Mouse (Mus musculus) natural killer cell, adult 2 months (primary cell): ENCODE data around the gene Eid2.

Experiments
- DNase-seq, 2 experiments: peaks; one replicate each; pipeline ENCODE4 v3.0.0; 2022; ENCODE audit warnings: low spot score in 2 of 2

Eid2 gene

DNA sequence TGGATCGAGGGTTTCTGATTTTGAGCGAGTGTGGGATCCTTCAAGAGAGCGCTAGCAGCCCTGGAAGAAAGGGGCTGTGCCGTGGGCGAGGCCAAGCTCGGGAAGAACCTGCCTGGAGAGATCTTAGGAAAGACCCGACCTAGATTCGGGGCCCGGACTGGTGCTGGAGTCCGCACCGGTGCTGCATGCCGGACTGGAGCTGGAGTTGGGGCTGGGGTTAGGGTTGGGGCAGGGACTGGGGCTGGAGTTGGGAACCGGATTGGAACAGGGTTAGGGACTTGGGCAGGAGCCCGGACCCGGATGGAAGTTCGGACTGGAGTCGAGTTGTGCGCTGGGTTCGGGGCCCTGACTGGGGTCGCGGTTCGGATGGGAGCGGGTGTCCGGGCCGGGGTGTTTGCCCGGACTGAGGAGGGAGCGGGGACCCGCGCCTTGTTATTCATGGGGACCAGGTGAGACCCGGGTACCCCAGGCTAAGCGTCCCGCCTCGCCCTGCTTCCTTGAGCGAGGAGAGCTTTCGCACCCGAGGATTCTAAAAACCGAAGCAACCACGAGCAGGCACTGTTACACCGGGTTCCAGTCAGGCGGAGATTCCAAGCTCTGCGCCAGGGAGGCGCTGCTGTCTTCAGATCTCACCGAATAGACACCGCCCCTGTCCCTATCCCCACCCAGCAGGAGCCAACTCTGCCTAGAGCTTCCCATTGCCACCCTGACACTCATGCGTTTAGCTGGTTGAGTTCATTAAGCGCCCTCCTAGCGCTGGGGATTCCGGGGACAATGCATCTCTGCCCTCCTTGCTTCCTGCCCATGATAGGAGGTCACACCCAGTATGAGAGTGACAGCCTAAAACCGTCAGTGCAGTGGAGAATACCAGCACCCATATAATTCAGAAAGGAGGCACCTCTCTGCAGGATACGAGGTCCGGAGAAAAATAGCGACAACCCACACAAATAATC is 23.2 kb downstream of the Eid2 start, which contains the start of gene Selenov:
Gene Selenov, minus strand, starts transcription at position 549 of the 953 bp plus-strand sequence.
- DNase-seq: no peak

DNA sequence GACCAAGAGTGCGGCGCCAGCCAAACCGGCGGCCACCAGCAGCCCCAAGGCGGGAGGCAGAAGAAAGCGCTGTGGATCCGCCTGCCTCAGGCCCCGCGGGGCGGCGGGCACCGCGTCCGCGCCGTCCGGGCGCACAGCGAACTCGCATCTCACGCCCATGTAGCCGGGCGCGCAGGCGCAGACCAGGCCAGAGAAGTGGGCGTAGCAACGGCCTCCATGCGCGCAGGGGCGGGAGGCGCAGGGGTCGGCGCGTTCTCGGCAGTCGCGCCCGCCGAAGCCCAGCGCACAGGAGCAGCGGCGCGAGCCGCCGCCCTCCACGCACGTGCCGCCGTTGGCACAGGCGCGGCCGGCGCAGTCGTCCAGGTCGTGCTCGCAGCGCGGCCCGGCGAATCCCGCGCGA is 26.8 kb downstream of the Eid2 start:
- DNase-seq: no peak

DNA sequence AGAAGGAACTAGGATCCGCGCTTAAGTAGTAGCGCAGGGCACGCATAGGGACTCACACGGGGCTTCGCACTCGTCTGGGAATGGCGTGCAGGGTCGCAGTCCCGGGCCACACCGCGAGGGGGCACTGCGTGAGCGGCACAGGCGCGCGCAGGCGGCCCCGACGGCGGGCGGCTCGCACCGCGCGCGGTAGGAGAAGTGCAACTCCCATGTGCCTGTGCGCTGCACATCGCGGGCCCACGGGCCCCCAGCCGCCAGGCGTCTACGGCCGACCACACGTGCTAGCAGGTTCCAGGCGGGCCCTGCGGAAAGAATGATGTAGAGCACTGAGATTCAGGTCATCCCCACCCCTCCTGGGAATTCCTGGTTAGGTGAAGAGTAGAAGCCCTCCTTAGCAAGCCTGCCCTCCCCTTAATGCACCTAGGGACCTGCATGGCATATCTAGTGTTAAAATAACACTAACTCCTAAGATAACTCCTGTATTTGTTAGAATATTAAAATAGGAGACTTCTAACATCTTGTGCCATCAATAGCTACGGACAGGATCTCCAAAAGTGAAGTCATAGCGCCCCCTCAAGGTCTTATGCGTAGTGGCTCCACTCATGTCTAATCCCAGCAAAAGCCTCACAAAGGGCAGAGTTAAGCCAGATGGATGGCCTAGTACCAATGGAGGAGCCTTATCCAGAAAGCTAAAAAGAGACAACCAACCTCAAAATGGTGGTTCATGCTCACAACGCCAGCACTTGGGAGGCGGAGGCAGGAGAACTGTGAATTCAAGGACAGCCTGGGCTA is 31.4 kb downstream of the Eid2 start:
- peak in 1 of 2 experiments; percentile 31 for DNase-seq

- DNase-seq: peak; percentile 32 to 41
These were observed 34.1 kb downstream of the Eid2 start, which contains the start of gene Dll3 for GRCm38 (mm10) chr7:28301616-28302433. Dll3 (minus strand) TSS chr7:28302238.

- DNase-seq: no peak
These were observed 38.0 kb downstream of the Eid2 start for GRCm38 (mm10) chr7:28305641-28306040.

- no peak for DNase-seq
These were observed 38.5 kb downstream of the Eid2 start for GRCm38 (mm10) chr7:28306216-28306615.

- DNase-seq: no peak
These were observed 42.1 kb downstream of the Eid2 start for GRCm38 (mm10) chr7:28309737-28310136.

GRCm38 (mm10) chr7:28311151-28311925 is 43.7 kb downstream of the Eid2 start:
- no peak for DNase-seq

DNA sequence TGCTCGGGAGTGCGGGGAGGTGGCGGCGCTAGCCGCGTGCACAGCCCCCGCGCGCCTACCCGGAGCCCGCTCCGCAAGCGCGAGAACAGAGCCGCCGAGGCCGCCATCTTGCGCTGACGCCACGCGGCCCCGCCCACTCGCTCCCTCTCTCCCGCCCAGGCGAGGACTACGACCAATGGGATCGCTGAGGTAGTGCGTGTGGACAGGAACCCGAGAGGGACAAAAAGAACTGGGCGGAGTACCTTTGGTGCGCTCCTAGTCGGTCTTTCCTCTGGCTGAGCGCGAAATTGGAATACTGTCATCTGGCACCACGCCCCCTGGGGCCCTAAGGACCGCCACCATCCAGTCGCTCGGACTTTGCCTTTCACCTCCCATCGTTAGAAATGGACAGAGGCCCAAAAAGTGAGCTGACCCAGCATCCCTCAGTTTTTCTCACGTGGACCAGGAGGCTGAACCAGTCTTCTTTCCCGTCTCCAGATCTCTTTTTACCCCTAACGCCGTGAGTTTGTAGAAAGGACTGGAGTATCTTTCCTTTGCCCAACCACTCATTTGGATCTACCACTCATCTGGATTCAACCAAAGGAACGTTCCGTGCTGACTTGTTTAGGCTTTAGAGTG is 44.4 kb downstream of the Eid2 start, which contains the start of gene Timm50:
Gene Timm50, minus strand, starts transcription at position 147 of the 618 bp plus-strand sequence.
- peak; percentile 89 to 92 for DNase-seq

DNA sequence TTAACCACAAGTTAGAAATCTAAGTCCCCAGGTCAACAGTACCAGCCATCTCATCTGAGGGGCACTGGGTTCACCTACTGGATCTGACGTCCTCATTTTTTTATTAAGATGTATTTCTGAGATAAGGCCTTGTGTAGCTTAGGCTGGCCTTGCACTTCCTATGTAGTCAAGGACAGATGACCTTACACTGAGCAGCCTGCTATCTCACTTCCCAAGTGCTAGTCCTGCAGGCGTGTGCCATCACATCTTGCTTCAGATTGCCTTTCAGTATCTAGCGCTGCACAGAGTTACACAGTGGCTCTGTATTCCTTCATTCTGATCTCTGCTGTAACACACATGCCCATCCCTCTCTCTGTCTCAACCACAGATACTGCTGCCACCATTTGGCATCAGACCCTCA is 50.4 kb downstream of the Eid2 start:
- DNase-seq: no peak

GRCm38 (mm10) chr7:28318714-28319113 is 51.0 kb downstream of the Eid2 start:
- no peak for DNase-seq
